Mouse (Mus musculus) small intestine, adult 2 months (tissue): ENCODE results near the gene Tmprss3.

Source experiments
- CTCF ChIP-seq: fragments of 200-500 bp; IDR thresholded peaks from 2 replicates; pipeline ENCODE4 v1.5.1; 2012; ENCODE audit warnings: low read depth, mild to moderate bottlenecking, control low read depth, inconsistent platforms, low read length, moderate library complexity, mixed read lengths; ENCODE audit not compliant: insufficient replicate concordance, insufficient read length; ENCODE audit errors: extremely low read depth
- POLR2A ChIP-seq: fragments of 200-500 bp; IDR thresholded peaks from 2 replicates; pipeline ENCODE4 v1.6.1; 2012; ENCODE audit warnings: low read depth, mild to moderate bottlenecking, control low read depth, inconsistent platforms, low read length, moderate library complexity

DNA sequence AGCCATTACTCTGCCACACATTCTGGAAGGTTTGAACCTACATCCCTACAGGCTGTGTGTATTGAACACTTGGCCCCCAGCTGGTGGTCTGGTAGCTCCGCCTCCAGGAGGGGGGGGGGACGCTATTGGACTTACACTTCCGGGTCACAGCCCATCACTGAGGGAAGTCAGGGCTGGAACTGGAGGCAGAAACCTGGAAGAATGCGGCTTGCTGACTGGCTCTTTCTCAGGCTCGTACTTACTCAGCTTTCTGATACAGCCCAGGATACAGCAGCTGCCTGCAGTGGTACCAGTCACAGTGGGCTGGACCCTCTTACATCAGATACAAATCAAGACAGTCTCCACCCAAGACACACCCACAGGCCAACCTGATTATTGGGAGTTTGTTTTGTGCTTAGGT is 48.4 kb upstream of the Tmprss3 start:
- TF ChIP-seq CTCF = no peak
- TF ChIP-seq POLR2A = no peak
